Mouse (Mus musculus) embryo, embryonic 11 days (tissue): Measurements from ENCODE around the gene Tanc1.
A peak's percentile ranks its signal among the peaks of the same experiment; 100 is the strongest.

Source experiments
- DNase-seq: peaks from one replicate; pipeline ENCODE4 v3.0.0-alpha.2; 2015

The Tanc1 gene

DNA sequence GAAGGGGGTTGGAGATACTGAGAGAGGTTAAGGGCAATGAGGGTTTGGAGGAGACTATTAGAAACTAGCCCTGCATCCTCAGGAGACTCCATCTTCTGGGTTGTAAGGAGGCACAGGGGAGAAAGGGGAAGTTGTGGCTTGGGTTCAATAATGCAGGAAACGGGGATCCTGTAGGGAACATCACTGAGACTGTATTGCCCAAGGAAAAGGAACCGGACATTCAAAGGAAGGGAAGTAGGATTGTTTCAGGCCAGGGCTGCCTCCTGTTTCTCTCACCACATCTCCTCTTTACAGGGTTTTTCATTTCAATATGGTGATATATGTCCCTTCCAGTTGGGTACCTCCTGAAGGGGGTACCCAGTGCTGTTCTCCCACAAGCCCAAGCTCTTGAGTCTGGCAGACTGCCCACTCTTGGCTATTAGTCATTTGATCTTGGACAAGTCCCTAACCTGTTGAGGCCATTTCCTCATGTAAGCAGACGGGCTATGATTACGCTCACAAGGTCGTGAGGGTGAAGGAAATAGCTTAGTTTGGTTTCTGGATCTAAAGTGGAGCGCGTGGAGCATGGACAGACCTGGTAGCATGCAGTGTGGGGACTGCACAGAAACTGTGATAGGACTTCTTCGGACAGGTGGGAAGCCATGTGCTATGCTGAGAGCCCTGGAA lies 191.0 kb downstream of the Tanc1 start:
- DNase-seq = no peak

DNA sequence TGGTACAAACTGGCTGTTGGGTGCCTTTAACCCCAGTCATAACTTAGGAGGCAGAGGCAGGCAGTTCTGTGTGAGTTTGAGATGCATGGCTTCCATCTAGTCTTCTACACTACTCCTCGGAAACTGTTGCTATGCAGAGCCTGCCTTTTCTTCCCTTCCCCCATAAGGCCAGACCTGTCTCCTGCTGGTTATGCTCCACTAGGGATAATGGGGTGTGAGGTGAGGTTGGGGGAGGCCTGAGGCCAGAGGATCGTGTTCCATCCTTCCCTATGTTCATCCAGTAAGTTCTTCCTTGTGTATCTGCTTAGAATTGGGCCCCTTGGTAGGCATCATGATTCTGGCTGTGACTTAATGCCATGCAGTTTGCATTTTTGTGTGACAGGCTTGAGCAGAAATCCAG lies 193.8 kb downstream of the Tanc1 start:
- DNase-seq = no peak

DNA sequence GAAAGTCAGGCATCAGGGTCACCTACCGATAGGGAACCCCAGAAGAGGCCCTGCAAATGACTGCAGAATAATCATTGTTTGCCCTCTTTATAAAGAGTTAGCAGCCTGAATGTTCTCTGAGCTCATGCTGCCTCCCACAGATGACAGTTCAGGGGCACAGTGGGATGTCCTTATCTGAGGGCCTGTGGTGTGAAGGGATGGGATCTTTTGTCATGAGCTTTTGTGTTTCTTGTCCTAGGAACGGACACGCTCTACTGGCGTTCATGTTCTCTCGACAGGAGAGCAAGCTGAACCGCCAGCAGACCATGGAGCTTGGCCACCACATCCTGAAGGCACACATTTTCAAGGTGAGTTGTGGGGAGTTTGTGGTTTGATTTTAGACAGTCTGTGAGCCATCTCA lies 194.2 kb downstream of the Tanc1 start:
- no peak for DNase-seq

DNA sequence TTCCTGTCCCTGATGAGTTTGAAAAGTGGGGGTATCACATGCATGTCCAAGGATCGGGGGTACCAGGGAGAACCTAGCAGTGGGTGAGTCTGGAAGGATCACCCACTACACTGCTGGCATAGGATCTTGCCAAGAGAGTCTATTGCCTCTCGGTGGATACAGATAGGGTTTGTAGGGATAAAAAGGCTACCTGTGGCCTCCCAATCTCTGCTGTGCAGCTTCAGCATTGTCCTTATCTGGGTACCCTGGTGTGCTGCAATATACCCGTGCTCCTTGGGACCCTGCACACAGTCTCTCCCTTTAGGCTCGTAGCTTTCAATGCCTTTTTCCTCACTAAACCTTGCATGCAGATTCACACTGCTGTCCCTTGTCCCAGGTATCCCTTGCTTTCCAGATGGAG lies 196.8 kb downstream of the Tanc1 start:
- no peak for DNase-seq

DNA sequence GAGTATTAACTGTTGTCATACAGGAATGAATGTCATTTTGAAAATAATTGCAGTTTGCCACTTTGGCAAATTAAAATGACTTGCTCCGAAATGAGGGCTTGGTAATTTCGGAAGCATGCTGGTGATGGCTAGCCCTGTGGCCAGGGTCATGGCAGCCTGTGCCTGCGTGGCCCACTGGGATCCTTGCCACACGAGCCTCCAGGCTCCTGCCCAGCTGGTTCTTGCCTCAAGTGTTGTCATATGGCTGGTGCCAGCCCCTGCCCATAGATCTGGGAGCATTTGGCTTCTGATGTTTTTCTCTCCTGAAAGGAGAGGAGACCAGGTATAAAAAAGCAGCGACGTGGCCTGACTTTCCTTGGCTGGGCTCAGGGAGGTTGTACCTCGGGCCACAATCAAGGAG lies 198.2 kb downstream of the Tanc1 start:
- no peak for DNase-seq

DNA sequence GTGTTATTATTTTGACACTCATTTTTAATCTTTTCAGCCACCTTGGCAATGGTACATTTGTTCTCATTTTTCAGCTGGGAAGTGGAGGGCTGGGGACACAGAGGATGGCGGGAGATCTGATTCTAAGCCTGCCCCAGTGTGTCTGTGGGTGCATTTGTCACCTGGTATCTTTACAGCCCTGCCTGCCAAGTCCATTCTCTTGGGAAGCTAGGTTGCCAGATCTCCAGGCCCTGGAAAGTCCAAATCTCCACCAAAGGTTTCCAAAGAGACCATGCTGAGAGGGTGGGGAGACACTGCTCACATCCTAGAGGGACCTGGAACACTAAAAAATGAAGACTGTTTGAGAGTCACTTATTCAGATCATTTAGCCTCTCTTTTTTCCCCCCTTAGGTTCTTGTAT lies 199.4 kb downstream of the Tanc1 start:
- no peak for DNase-seq

DNA sequence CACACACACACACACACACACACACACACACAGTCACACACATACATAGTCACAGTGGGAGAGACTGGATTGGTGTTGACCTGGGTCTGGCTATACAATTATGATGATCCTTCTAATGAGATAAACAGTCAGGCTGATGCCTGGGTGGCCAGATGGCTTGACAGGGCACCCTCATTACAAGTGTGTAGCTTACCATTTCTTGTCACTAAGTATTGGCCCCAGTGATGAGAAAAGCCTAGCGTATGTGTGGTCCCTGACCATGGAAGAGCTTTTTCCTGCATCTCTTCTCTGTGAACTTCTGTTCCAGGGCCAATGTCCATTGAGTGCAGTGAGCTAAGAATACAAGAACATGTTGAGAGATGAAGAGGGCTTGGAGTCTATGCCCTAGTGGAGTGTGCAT lies 200.8 kb downstream of the Tanc1 start:
- DNase-seq = no peak

DNA sequence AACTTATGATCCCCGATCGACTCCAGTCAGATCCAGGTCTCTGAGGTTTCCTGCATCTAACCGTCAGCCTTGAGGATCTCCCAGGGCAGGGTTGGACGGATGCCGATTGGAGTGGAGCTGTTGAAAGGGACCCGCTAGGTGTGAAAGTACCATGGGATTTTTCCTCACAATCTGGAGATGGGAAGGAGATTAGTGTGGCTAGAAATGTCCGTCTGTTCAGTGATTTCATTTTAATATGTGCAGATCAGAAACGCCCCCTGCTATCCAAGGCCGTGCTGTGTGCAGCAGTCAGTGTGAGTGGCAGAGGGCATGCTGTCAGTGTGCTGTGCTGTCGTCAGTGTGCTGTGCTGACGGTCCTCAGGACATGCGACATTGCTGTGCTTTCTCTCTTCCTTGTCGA lies 201.6 kb downstream of the Tanc1 start:
- DNase-seq = no peak

DNA sequence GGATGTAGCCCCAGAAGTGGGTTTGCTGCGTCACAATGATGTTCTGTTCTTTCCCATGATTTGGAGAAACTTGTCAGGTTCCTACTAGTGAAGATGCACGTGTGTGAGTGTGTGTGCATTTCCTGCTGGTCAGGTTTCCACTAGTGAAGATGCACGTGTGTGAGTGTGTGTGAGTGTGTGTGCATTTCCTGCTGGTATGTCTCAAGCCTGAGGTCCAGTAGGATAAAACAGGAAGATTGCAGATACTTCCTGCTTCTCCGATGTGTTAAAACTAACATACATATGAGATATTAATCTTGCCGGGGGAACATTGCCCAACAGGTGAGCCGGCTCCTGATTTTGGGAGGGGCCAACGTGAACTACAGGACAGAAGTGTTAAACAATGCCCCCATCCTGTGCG lies 203.2 kb downstream of the Tanc1 start:
- DNase-seq = no peak

DNA sequence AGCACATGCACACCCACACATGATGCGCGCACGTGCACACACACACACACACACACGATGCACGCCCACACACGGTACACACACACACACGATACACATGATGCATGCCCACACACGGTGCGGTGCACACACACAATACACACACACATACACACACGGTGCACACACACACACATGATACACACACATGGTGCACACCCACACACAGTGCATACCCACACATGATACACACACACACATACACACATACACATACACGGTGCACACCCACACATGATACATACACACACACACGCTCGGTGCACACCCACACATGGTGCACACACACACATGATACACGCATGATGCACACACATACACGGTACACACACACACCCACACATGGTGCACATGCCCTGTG lies 206.8 kb downstream of the Tanc1 start:
- DNase-seq = no peak

DNA sequence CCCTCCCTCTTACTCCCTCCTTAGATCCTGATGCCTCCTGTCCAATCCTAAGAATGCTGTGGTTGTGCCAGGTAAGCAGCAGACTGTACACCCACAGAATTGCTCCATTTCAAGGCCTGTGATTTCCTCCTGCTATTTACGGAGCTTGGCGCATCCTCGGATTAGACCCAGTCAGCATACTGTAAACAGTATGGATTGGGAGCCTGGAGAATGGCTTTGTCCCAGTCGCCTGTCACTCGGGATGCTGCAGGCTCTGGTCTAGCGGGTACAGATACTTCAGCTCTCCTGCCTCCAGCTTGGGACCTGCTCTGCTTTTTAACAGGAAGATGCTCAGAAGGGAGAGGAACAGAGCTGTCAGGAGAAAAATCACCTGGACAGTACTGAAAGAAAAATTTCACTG lies 207.6 kb downstream of the Tanc1 start:
- DNase-seq = no peak

DNA sequence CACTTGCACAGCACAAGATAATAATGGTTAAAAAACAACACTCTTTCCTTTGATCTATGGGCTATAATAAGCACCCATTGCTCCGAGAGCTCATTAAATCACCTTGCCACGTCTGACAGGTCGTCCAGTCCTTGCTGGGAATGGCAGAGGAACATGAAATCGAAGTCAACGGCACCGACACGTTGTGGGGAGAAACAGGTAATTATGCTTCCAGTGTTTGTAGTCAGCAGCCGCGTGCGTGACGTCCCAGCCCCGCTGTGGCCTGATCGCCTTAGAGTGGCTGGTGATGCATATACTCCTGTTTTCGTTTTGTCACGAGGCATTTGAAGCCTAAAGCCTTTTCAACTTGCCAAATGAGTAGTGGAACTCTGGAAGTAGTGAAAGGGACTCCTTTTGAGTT lies 208.2 kb downstream of the Tanc1 start:
- no peak for DNase-seq

DNA sequence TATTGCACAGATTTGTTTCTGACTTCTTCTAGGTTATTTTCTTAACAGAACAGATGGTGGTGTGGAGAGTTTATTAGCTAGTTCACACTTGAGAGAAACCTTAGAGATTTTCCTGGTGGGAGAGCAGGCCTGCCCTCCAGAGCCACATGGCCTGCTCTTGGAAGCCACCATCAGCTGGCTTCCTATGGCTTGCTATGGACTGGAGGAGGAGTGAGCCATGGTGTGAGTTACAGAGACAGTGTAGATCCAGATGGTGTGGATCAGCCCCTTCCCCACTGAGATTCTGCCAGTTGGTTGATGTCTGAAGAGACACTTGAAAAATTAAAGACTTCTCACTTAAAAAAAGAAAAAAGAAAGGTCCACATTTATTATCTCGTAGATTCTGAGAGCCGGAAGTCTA lies 209.2 kb downstream of the Tanc1 start:
- DNase-seq = no peak

DNA sequence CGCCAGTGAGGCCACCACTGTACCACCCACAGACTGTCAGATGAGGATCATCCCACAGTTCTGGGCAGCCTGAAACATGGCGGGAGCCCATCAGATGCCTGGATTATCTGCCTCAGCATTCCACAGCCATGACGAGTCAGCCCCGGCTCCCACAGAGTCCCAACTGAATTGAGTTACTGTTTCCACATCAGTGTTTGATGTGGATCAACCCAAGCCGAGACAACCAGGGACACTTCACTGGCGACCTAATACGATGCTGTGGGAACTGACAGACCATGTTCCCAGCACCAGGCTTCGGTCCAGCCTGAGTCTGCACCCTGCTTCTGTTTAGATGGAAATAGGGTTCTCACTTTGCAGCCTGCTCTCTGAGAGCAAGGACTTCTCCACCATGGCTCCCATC lies 212.4 kb downstream of the Tanc1 start:
- DNase-seq = no peak

DNA sequence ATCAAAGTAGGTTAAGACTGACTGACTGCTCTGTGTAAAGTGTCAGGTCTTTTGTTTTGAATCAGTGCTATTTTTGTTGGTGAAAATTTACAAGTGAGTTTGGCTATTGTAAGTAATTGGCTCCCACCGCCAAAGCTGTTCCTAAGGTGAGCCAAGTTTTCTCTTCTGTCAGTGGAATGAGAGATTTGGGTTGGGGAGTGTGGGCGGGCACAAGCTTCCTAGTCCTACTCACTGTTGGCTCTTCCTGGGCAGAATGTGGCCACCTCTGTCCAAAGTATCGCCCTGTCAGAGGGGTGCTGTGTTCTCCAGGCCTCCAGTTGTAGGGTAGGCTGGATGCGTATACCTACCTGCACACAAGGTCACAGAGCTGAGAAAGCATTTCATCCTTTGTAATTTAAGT lies 213.5 kb downstream of the Tanc1 start:
- DNase-seq = no peak

DNA sequence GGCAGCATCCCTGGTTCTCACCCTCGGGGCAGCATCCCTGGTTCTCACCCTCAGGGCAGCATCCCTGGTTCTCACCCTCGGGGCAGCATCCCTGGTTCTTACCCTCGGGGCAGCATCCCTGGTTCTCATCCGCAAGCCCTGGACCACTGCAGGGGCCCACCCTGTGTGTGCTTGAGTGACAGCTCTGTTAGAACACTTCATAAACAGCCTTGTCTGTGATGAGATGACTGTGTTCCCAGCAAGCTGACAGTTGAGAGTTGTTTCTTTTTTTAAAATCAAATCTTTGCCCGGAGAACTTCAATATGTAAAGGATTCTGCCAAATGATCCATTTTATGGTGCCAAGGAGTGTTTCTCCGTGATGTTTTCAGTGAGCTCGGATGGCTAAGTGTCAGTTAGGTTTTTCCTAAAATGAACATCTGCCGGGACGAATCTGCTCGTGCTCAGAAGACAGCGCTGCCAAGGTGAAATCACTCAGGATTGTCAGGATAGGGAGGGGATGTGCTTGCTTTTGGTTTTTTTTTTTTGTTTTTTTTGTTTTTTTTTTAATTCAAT lies 216.3 kb downstream of the Tanc1 start:
- no peak for DNase-seq

DNA sequence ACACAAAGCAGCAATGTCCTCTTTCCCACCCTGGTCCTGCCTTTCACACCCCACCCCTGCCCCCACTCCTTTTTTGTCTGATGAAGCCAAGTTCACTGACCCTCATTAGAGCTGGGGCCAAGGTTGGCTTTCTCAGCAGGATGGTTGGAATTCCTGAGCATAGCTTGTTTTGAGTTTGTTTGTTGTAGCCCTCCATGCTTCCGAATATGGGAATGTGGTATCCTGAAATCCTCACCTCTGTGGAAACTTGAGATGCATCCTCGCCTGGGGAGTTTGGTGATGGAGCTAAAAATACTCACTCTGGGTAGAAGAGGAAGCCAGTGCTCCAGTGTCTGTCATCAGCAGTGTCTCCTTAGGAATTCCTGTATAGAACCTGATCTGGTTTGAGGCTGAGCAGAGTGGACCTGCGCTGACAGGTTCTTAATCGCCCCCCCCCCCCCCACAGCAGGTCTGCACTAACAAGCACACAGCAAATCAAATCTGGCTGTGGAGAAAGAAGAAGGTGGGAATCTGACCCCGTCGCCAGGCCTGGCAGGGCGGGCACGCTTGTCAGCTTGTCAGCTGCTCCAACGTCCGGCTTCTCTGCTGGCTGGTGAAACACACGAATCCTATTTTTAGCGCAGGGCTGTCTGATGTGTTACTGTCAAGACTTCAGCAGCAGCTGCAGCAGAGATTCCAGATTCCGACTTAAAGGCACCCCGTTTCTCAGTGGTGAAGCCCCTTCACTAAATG lies 217.1 kb downstream of the Tanc1 start:
- DNase-seq = peak; percentile 79

DNA sequence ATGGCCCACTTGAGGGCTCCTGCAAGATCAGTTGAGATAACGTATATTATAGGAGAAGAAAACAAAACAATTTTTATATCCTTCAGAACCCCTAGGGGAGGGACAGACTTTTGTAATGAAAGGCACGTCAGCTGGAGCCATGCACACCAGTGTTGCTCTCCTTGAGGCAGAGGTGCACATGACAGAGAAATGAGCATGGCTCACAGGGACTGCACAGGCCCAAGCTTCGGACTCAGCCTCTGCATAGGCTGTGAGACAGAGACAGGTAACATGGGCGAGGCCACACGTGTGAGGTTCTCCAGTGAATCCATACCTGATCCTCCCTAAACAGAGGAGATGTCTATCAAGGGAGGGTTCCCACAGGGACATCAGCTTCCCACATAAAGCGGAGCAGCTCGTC lies 217.9 kb downstream of the Tanc1 start:
- DNase-seq = no peak

DNA sequence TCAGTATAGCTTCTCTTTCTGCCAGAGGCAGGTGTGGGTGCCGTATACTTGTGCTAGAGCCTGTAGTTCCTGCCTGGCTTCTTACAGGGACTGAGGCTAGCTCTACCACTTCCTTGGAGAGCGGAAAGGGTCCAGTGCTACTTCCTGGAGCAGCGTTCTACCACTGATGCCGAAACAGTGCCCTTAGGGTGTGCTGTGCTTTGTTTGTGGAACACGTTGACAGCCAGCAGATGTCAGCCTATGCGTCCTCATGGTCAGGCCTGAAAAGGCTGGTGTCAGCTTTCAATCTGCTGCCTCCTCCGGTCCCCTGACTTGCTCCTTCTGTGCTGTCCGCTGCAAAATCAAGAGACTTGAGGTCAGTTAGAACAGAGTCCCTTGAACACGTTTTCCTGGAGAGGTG lies 218.3 kb downstream of the Tanc1 start:
- peak; percentile 80 for DNase-seq

DNA sequence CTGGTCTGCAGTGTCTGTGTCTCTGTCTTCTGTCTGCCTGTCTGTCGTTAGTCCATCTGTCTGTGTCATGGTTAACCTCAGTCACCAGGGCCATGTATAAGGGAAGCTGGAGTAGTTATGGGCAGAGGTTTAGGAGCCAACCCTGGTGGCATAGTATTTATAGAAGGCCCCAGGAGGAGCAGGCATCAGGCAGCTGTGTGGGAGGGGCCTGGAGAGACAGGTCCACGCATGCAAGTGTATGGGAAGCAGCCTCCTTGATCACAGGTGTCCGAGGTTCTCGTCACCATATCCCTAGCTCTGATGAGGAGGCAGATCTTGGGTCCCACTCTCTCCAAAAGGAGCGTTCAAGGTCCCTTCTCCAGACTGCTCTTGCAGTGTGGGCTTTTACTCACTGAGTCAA lies 219.1 kb downstream of the Tanc1 start:
- DNase-seq = no peak

DNA sequence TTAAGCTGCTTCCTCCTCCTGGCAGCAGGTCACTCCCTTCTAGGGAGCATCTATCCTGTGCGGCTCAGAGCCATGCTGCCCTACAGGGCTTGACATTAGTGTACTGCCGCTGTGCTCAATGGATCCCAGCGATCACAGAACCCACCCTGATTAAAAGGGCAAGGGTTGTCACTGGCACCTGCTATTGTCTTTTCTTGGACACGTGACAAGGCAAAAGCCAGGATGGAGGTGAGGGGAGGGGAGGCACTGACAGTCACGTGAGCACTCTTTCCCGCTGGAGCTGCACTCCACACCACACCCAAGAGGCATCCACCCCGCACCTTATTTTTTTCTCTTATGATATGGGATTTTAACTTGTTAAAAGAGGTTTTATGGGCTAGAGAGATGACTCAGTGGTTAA lies 220.0 kb downstream of the Tanc1 start:
- no peak for DNase-seq

DNA sequence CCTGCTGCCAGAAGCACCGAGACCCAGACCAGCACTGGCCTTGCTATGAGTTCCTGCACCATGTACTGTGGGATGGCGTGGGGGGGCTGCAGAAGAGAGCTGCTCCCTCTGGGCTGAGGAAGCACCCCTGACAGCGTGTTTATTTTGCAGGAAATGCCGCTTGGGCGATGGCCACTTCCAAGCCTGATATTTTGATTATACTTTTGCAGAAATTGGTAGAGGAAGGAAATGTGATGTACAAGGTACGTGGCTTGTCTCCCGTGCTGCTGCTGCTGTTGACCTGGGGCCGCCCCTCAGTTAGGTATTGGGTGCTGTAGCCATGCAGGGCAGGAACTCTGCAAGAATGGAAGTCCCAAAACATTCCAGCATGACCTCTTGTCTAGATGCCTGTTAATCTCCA lies 227.0 kb downstream of the Tanc1 start:
- no peak for DNase-seq

DNA sequence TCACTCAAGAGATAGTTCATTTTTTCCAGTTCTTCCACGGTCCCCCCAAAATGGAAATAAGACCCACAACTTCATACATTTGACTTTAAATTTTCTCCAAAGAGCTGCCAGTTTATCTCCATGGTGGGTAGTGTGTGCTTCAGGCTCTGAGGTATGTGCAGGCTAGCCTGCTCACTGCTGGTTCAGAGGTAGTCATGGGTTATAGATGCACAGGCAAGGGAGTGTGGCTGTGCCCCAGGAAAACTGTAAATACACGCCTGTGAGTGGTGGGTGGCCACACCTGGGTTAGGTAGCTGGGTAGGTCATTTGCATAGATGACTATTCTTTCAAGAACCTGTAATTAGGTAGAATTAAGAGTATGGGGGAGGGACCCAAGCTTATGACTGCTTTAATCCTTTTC lies 227.9 kb downstream of the Tanc1 start:
- no peak for DNase-seq

DNA sequence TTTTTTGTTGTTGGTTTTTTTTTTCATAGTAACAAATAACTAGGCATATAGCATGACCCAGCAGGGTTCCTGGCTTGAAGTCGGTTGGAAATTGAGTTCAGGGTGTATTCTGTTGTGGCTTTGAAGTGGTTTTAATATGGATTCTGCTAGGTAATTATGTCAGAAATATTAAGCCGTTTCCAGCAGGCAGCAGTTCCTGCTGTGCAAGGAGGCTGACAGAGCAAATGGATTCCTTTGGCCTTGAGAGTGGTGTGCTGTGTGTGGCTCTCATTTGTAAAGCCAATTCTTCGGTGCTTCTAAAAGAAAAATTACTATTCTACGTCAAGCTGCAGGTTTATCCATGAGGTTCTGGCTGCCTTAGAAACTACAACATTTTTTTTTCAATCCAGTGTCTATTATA lies 228.3 kb downstream of the Tanc1 start:
- DNase-seq = no peak
